Mouse (Mus musculus) stomach, embryonic 15.5 days (tissue): ENCODE data around the gene Art5. TPM values are rescaled to one million over a fixed set of nuclear protein-coding genes. Genes with fewer than 3 reads are reported as not detected.

Source experiments
- ATAC-seq: fragments of 200-750 bp; cut with Nextera tagmentation; 2 replicates; pipeline ENCODE4 v1.8.0; 2017; ENCODE audit warnings: low read depth, moderate number of reproducible peaks, moderate TSS enrichment; ENCODE audit not compliant: insufficient read depth, low FRiP score
- H3K27ac ChIP-seq: fragments of 300-500 bp; sonication (generic); 2 replicates; pipeline ENCODE4 v1.5.1; 2015; ENCODE audit warnings: mild to moderate bottlenecking, inconsistent platforms
- H3K27me3 ChIP-seq: fragments of 300-500 bp; sonication (generic); replicated peaks from 2 replicates; pipeline ENCODE4 v1.6.1; 2015; ENCODE audit warnings: inconsistent platforms
- H3K36me3 ChIP-seq: fragments of 300-500 bp; sonication (generic); 2 replicates; pipeline ENCODE4 v1.6.1; 2015; ENCODE audit warnings: inconsistent platforms
- H3K4me1 ChIP-seq: fragments of 300-500 bp; sonication (generic); 2 replicates; pipeline ENCODE4 v1.6.1; 2015; ENCODE audit warnings: inconsistent platforms
- H3K4me2 ChIP-seq: fragments of 300-500 bp; sonication (generic); 2 replicates; pipeline ENCODE4 v1.6.1; 2015; ENCODE audit warnings: mild to moderate bottlenecking, inconsistent platforms
- H3K4me3 ChIP-seq: fragments of 300-500 bp; sonication (generic); replicated peaks from 2 replicates; pipeline ENCODE4 v1.5.1; 2015; ENCODE audit warnings: inconsistent platforms
- H3K9ac ChIP-seq: fragments of 300-500 bp; sonication (generic); 2 replicates; pipeline ENCODE4 v1.6.1; 2015; ENCODE audit warnings: inconsistent platforms
- H3K9me3 ChIP-seq: fragments of 300-500 bp; sonication (generic); 2 replicates; pipeline ENCODE4 v1.6.1; 2016; ENCODE audit warnings: inconsistent platforms
- WGBS: fragments of 180-500 bp; shearing (Covaris S2); methylation state at CpG from one replicate; pipeline ENCODE4 v1.1.7; 2015; 5-methylcytosine and 5-hydroxymethylcytosine counted together
- polyA plus RNA-seq: library from polyadenylated mRNA; unstranded; fragments of >200 nt; fragmentation: Nextera tagmentation; extraction: Ambion mirVana; gene quantifications from 2 replicates; pipeline ENCODE4 v1.2.1, GENCODE M21; 2015

Art5 gene
- polyA plus RNA-seq, 1 experiment from 2014 or later: 0.53 TPM

- no peak overlapping the region for H3K9ac ChIP-seq
- no peak overlapping the region for H3K27ac ChIP-seq
- peaks cover 17% of the 10 kb centered on the region; the same call in 1 of the 2 replicates for H3K4me1 ChIP-seq
- no peaks in the 10 kb centered on the region for H3K36me3 ChIP-seq
- no peak for ATAC-seq
- WGBS: 55% methylated on average over 5 of the region's 5 CpGs
- H3K4me3 ChIP-seq: no peak overlapping the region
- no peaks in the 10 kb centered on the region for H3K27me3 ChIP-seq
- no peak overlapping the region for H3K4me2 ChIP-seq
- no peaks in the 10 kb centered on the region for H3K9me3 ChIP-seq
These were observed 5.2 kb downstream of the Art5 start for GRCm38 (mm10) chr7:102104126-102104525.

GRCm38 (mm10) chr7:102103555-102103954 is 5.7 kb downstream of the Art5 start:
- H3K4me1 ChIP-seq: peaks cover 17% of the 10 kb centered on the region; the same call in 1 of the 2 replicates
- no peaks in the 10 kb centered on the region for H3K36me3 ChIP-seq
- WGBS: 77% methylated on average over 2 of the region's 2 CpGs
- ATAC-seq: no peak
- no peak overlapping the region for H3K9ac ChIP-seq
- H3K27ac ChIP-seq: no peak overlapping the region
- no peak overlapping the region for H3K4me2 ChIP-seq
- no peaks in the 10 kb centered on the region for H3K27me3 ChIP-seq
- H3K9me3 ChIP-seq: no peaks in the 10 kb centered on the region
- H3K4me3 ChIP-seq: no peak overlapping the region

- no peak overlapping the region for H3K4me3 ChIP-seq
- no peaks in the 10 kb centered on the region for H3K36me3 ChIP-seq
- WGBS: 43% methylated on average over 6 of the region's 6 CpGs
- no peaks in the 10 kb centered on the region for H3K27me3 ChIP-seq
- no peaks in the 10 kb centered on the region for H3K9me3 ChIP-seq
- no peak for ATAC-seq
- H3K27ac ChIP-seq: no peak overlapping the region
- H3K4me1 ChIP-seq: peaks cover 17% of the 10 kb centered on the region; the same call in 1 of the 2 replicates
- H3K9ac ChIP-seq: no peak overlapping the region
- H3K4me2 ChIP-seq: no peak overlapping the region
These were observed 6.6 kb downstream of the Art5 start for GRCm38 (mm10) chr7:102102696-102103095.

GRCm38 (mm10) chr7:102102241-102102640 is 7.0 kb downstream of the Art5 start:
- Histone ChIP-seq H3K9me3 (no peaks in the 10 kb centered on the region), H3K9ac (no peak overlapping the region), H3K36me3 (no peaks in the 10 kb centered on the region), H3K4me1 (peaks cover 15% of the 10 kb centered on the region; the same call in 1 of the 2 replicates), H3K4me3 (no peak overlapping the region), H3K27ac (no peak overlapping the region), H3K4me2 (no peak overlapping the region), H3K27me3 (no peaks in the 10 kb centered on the region)
- no peak for ATAC-seq
- 57% methylated on average over 8 of the region's 8 CpGs for WGBS

GRCm38 (mm10) chr7:102101487-102101886 is 7.8 kb downstream of the Art5 start, which contains the start of gene Art1:
TSS of gene Art1 (plus strand) at chr7:102101743.
- Histone ChIP-seq H3K4me2 (no peak within 1 kb of the TSS), H3K9me3 (no peaks in the 10 kb centered on the region), H3K27me3 (no peaks in the 10 kb centered on the region), H3K4me1 (peaks cover 8% of the 10 kb centered on the region; the same call in 1 of the 2 replicates), H3K4me3 (no peak within 1 kb of the TSS), H3K36me3 (no peaks in the 10 kb centered on the region), H3K27ac (no peak within 1 kb of the TSS), H3K9ac (no peak within 1 kb of the TSS)
- WGBS: 58% methylated on average over 5 of the region's 5 CpGs
- ATAC-seq: no peak

GRCm38 (mm10) chr7:102100868-102101267 is 8.4 kb downstream of the Art5 start:
- Histone ChIP-seq H3K27ac (no peak overlapping the region), H3K9me3 (no peaks in the 10 kb centered on the region), H3K27me3 (no peaks in the 10 kb centered on the region), H3K4me1 (peaks cover 7% of the 10 kb centered on the region; the same call in 1 of the 2 replicates), H3K4me2 (no peak overlapping the region), H3K36me3 (no peaks in the 10 kb centered on the region), H3K4me3 (no peak overlapping the region), H3K9ac (no peak overlapping the region)
- WGBS: 60% methylated on average over 5 of the region's 5 CpGs
- ATAC-seq: no peak

- H3K4me3 ChIP-seq: peak overlapping the region; percentile 31
- no peaks in the 10 kb centered on the region for H3K9me3 ChIP-seq
- no peak overlapping the region for H3K9ac ChIP-seq
- H3K27ac ChIP-seq: no peak overlapping the region
- no peaks in the 10 kb centered on the region for H3K27me3 ChIP-seq
- ATAC-seq: 0 out of 2 replicates have a peak, but pooled peaks have one; percentile 48
- WGBS: 6% methylated on average over 30 of the region's 30 CpGs
- H3K4me1 ChIP-seq: peaks cover 7% of the 10 kb centered on the region; the same call in 1 of the 2 replicates
- no peaks in the 10 kb centered on the region for H3K36me3 ChIP-seq
- H3K4me2 ChIP-seq: peak overlapping the region; percentile 64
These were observed 9.3 kb downstream of the Art5 start for GRCm38 (mm10) chr7:102099760-102100661.

- 86% methylated on average over 4 of the region's 4 CpGs for WGBS
- no peak for ATAC-seq
- Histone ChIP-seq H3K9me3 (no peaks in the 10 kb centered on the region), H3K9ac (no peak overlapping the region), H3K4me1 (no peaks in the 10 kb centered on the region), H3K4me2 (no peak overlapping the region), H3K36me3 (peaks cover 6% of the 10 kb centered on the region; the same call in 1 of the 2 replicates), H3K27me3 (no peaks in the 10 kb centered on the region), H3K27ac (no peak overlapping the region), H3K4me3 (no peak overlapping the region)
These were observed 22.0 kb downstream of the Art5 start for GRCm38 (mm10) chr7:102087336-102087735.

GRCm38 (mm10) chr7:102084041-102084696 is 25.1 kb downstream of the Art5 start:
- Histone ChIP-seq H3K9me3 (no peaks in the 10 kb centered on the region), H3K4me3 (no peak overlapping the region), H3K27me3 (no peaks in the 10 kb centered on the region), H3K9ac (no peak overlapping the region), H3K36me3 (peaks cover 22% of the 10 kb centered on the region; the same call in 1 of the 2 replicates), H3K4me1 (no peaks in the 10 kb centered on the region), H3K27ac (no peak overlapping the region), H3K4me2 (no peak overlapping the region)
- WGBS: 80% methylated on average over 26 of the region's 26 CpGs
- ATAC-seq: no peak

GRCm38 (mm10) chr7:102082816-102083215 is 26.5 kb downstream of the Art5 start, which contains the start of gene Trpc2:
TSS of gene Trpc2 (plus strand) at chr7:102083116.
- H3K9ac ChIP-seq: no peak within 1 kb of the TSS
- H3K27ac ChIP-seq: no peak within 1 kb of the TSS
- no peaks in the 10 kb centered on the region for H3K9me3 ChIP-seq
- no peaks in the 10 kb centered on the region for H3K4me1 ChIP-seq
- H3K4me2 ChIP-seq: no peak within 1 kb of the TSS
- ATAC-seq: no peak
- H3K27me3 ChIP-seq: no peaks in the 10 kb centered on the region
- H3K4me3 ChIP-seq: no peak within 1 kb of the TSS
- peaks cover 29% of the 10 kb centered on the region for H3K36me3 ChIP-seq
- 91% methylated on average over 5 of the region's 5 CpGs for WGBS

- Histone ChIP-seq H3K4me3 (no peak overlapping the region), H3K36me3 (peaks cover 39% of the 10 kb centered on the region), H3K9me3 (no peaks in the 10 kb centered on the region), H3K27ac (no peak overlapping the region), H3K4me1 (no peaks in the 10 kb centered on the region), H3K9ac (no peak overlapping the region), H3K4me2 (no peak overlapping the region), H3K27me3 (no peaks in the 10 kb centered on the region)
- WGBS: 87% methylated on average over 5 of the region's 5 CpGs
- ATAC-seq: no peak
These were observed 27.5 kb downstream of the Art5 start for GRCm38 (mm10) chr7:102081784-102082183.

GRCm38 (mm10) chr7:102080311-102080710 is 29.0 kb downstream of the Art5 start:
- no peak for ATAC-seq
- no peak overlapping the region for H3K27ac ChIP-seq
- 86% methylated on average over 8 of the region's 8 CpGs for WGBS
- H3K27me3 ChIP-seq: no peaks in the 10 kb centered on the region
- H3K4me1 ChIP-seq: no peaks in the 10 kb centered on the region
- no peak overlapping the region for H3K4me3 ChIP-seq
- no peaks in the 10 kb centered on the region for H3K9me3 ChIP-seq
- no peak overlapping the region for H3K4me2 ChIP-seq
- peaks cover 48% of the 10 kb centered on the region for H3K36me3 ChIP-seq
- H3K9ac ChIP-seq: no peak overlapping the region
